Mouse (Mus musculus) lung, postnatal 36 days (tissue): Measurements from ENCODE around the gene Hist1h2af.
"Not testable (repeated sequence)": the region's sequence is repeated elsewhere in the genome, so short reads cannot be mapped to it uniquely, and the experiment has no call there.

Source experiments
- DNase-seq: peaks from one replicate; pipeline ENCODE4 v3.0.0; 2022; ENCODE audit warnings: mixed read lengths

Hist1h2af gene

GRCm38 (mm10) chr13:23560699-23561098, 27.0 kb downstream of the Hist1h2af start:
- not testable (repeated sequence) for DNase-seq

- DNase-seq = not testable (repeated sequence)
Measured at GRCm38 (mm10) chr13:23561531-23561882, 27.8 kb downstream of the Hist1h2af start.

- DNase-seq = peak; percentile 97
Measured at GRCm38 (mm10) chr13:23561883-23562659, 28.4 kb downstream of the Hist1h2af start, which contains the start of gene Hist1h3e. Gene Hist1h3e (minus strand): TSS chr13:23562369.

GRCm38 (mm10) chr13:23562699-23563462, 29.2 kb downstream of the Hist1h2af start:
- DNase-seq = peak; percentile 59

GRCm38 (mm10) chr13:23564482-23564881, 30.8 kb downstream of the Hist1h2af start:
- no peak for DNase-seq

- not testable (repeated sequence) for DNase-seq
Measured at GRCm38 (mm10) chr13:23570261-23571021, 36.7 kb downstream of the Hist1h2af start.

GRCm38 (mm10) chr13:23571022-23571503, 37.4 kb downstream of the Hist1h2af start, which contains the start of the genes Hist1h2ae and Hist1h2bg:
Gene Hist1h2ae (minus strand): TSS chr13:23571220.
Gene Hist1h2bg (plus strand): TSS chr13:23571396.
- DNase-seq = peak; percentile 85

- not testable (repeated sequence) for DNase-seq
Measured at GRCm38 (mm10) chr13:23571504-23572217, 38.0 kb downstream of the Hist1h2af start.

- DNase-seq = no peak
Measured at GRCm38 (mm10) chr13:23572218-23573033, 38.7 kb downstream of the Hist1h2af start.

GRCm38 (mm10) chr13:23573034-23573897, 39.6 kb downstream of the Hist1h2af start:
- not testable (repeated sequence) for DNase-seq

GRCm38 (mm10) chr13:23573898-23574524, 40.3 kb downstream of the Hist1h2af start, which contains the start of the genes Hist1h2bf and Hist1h2ad:
Gene Hist1h2bf (minus strand): TSS chr13:23574196.
Gene Hist1h2ad (plus strand): TSS chr13:23574381.
- peak; percentile 96 for DNase-seq

- DNase-seq = not testable (repeated sequence)
Measured at GRCm38 (mm10) chr13:23574546-23575170, 41.0 kb downstream of the Hist1h2af start.

- peak; percentile 78 for DNase-seq
Measured at GRCm38 (mm10) chr13:23575271-23575851, 41.7 kb downstream of the Hist1h2af start, which contains the start of gene Hist1h3d. Gene Hist1h3d (plus strand): TSS chr13:23575763.

GRCm38 (mm10) chr13:23575864-23576313, 42.2 kb downstream of the Hist1h2af start:
- not testable (repeated sequence) for DNase-seq

GRCm38 (mm10) chr13:23576351-23576881, 42.7 kb downstream of the Hist1h2af start:
- DNase-seq = no peak

- no peak for DNase-seq
Measured at GRCm38 (mm10) chr13:23576906-23577639, 43.4 kb downstream of the Hist1h2af start.

GRCm38 (mm10) chr13:23577835-23578234, 44.1 kb downstream of the Hist1h2af start:
- DNase-seq = no peak
